Mouse (Mus musculus): Measurements from ENCODE around the gene Cyp26c1. TPM values are rescaled to one million over a fixed set of nuclear protein-coding genes. Genes with fewer than 3 reads are reported as not detected.

Gene Cyp26c1
- not detected in 2 replicates for polyA plus RNA-seq (2021; fragmentation: Nextera tagmentation)
- long read RNA-seq, experiment 1, partial matches to known transcripts = 0 of 1 reads
- long read RNA-seq, experiment 1, other reads (novel, unspliced or antisense) = 1 of 1 reads
- long read RNA-seq, experiment 2 = 0 reads

GRCm38 (mm10) chr19:37685281-37685680 lies at the start of gene Cyp26c1:
TSS of gene Cyp26c1 (plus strand) at chr19:37685581.

GRCm38 (mm10) chr19:37697651-37698272 lies 12.4 kb downstream of the Cyp26c1 start, which contains the start of gene Cyp26a1:
TSS of gene Cyp26a1 (plus strand) at chr19:37697798.

Other genes with a start within 250 kb of the Cyp26c1 start
- gene Exoc6, start 135.2 kb upstream of the Cyp26c1 start, polyA plus RNA-seq (2021; fragmentation: Nextera tagmentation) = 23.2 and 26.7 TPM in 2 replicates
- gene Cyp26a1, start 12.2 kb downstream of the Cyp26c1 start, polyA plus RNA-seq (2021; fragmentation: Nextera tagmentation) = 0.18 and 0.74 TPM in 2 replicates

Measured in left cerebral cortex, adult 6 months (tissue).